Mouse (Mus musculus) embryonic facial prominence, embryonic 11.5 days (tissue): Measurements from ENCODE around the gene Tle1. TPM values are rescaled to one million over a fixed set of nuclear protein-coding genes. Genes with fewer than 3 reads are reported as not detected.

Experiments used
- ATAC-seq: fragments of 200-750 bp; cut with Nextera tagmentation; replicated peaks from 2 replicates; pipeline ENCODE4 v1.8.0; 2017; ENCODE audit warnings: low read depth; ENCODE audit not compliant: insufficient number of reproducible peaks, low FRiP score, low TSS enrichment
- DNase-seq: peaks from one replicate; pipeline ENCODE4 v3.0.0-alpha.2; 2015; ENCODE audit warnings: low spot score
- H3K27ac ChIP-seq: fragments of 300-500 bp; sonication (generic); replicated peaks from 2 replicates; pipeline ENCODE4 v1.5.1; 2014; ENCODE audit warnings: mild to moderate bottlenecking, low read depth, low read length, control low read depth
- H3K27me3 ChIP-seq: fragments of 300-500 bp; sonication (generic); 2 replicates; pipeline ENCODE4 v1.6.1; 2014; ENCODE audit warnings: mild to moderate bottlenecking, low read length, moderate library complexity, mixed read lengths; ENCODE audit not compliant: control insufficient read depth, insufficient read depth
- H3K36me3 ChIP-seq: fragments of 300-500 bp; sonication (generic); replicated peaks from 2 replicates; pipeline ENCODE4 v1.6.1; 2014; ENCODE audit warnings: low read depth, mild to moderate bottlenecking, low read length, moderate library complexity, mixed read lengths; ENCODE audit not compliant: control insufficient read depth, insufficient read depth
- H3K4me1 ChIP-seq: fragments of 300-500 bp; sonication (generic); 2 replicates; pipeline ENCODE4 v1.6.1; 2014; ENCODE audit warnings: low read length, mixed read lengths; ENCODE audit not compliant: control insufficient read depth, insufficient read depth
- H3K4me2 ChIP-seq: fragments of 300-500 bp; sonication (generic); 2 replicates; pipeline ENCODE4 v1.6.1; 2014; ENCODE audit warnings: low read depth, mild to moderate bottlenecking, control low read depth, low read length, moderate library complexity
- H3K4me3 ChIP-seq: fragments of 300-500 bp; sonication (generic); 2 replicates; pipeline ENCODE4 v1.5.1; 2014; ENCODE audit warnings: low read depth, low read length, control low read depth
- H3K9ac ChIP-seq: fragments of 300-500 bp; sonication (generic); replicated peaks from 2 replicates; pipeline ENCODE4 v1.6.1; 2014; ENCODE audit warnings: mild to moderate bottlenecking, control low read depth, low read length
- H3K9me3 ChIP-seq: fragments of 300-500 bp; sonication (generic); replicated peaks from 2 replicates; pipeline ENCODE4 v1.6.1; 2016; ENCODE audit warnings: mild to moderate bottlenecking, low read length, inconsistent platforms, mixed read lengths; ENCODE audit not compliant: control insufficient read depth
- WGBS: fragments of 180-500 bp; shearing (Covaris S2); extraction: QIAGEN DNeasy Blood & Tissue Kit; methylation state at CpG from one replicate; pipeline ENCODE4 v1.1.7; 2014; 5-methylcytosine and 5-hydroxymethylcytosine counted together
- polyA plus RNA-seq: library from polyadenylated mRNA; unstranded; fragments of >200 nt; fragmentation: Nextera tagmentation; extraction: Ambion mirVana; gene quantifications from 2 replicates; pipeline ENCODE4 v1.2.1, GENCODE M21; 2014

Gene Tle1
- polyA plus RNA-seq, 1 experiment from 2014 or later: 40.1 TPM

- Histone ChIP-seq H3K27ac (peak overlapping the region; percentile 95), H3K4me1 (no peaks in the 10 kb centered on the region)
- no peak for ATAC-seq
Measured at GRCm38 (mm10) chr4:72199571-72200558, 854 bp downstream of the Tle1 start.

GRCm38 (mm10) chr4:72198877-72199411 is 1.8 kb downstream of the Tle1 start:
- peak overlapping the region; percentile 95; the same call in 1 of the 2 replicates for H3K27ac ChIP-seq
- peaks cover 3% of the 10 kb centered on the region; the same call in 1 of the 2 replicates for H3K4me1 ChIP-seq
- H3K9ac ChIP-seq: peak overlapping the region; percentile 93
- DNase-seq (peak; percentile 87), ATAC-seq (peak; percentile 27)
- no peaks in the 10 kb centered on the region for H3K36me3 ChIP-seq
- H3K4me3 ChIP-seq: peak overlapping the region; percentile 97
- peak overlapping the region; percentile 62 for H3K4me2 ChIP-seq
- no peaks in the 10 kb centered on the region for H3K27me3 ChIP-seq
- under 1% methylated on average over 22 of the region's 22 CpGs for WGBS
- no peaks in the 10 kb centered on the region for H3K9me3 ChIP-seq

More at GRCm38 (mm10) chr4:72199571-72200558, 854 bp downstream of the Tle1 start:
- Histone ChIP-seq H3K27me3 (no peaks in the 10 kb centered on the region), H3K9ac (peak overlapping the region; percentile 93), H3K36me3 (no peaks in the 10 kb centered on the region), H3K9me3 (no peaks in the 10 kb centered on the region), H3K4me3 (peak overlapping the region; percentile 97), H3K4me2 (peak overlapping the region; percentile 62)
- WGBS: under 1% methylated on average over 97 of the region's 103 CpGs
- DNase-seq: peak; percentile 55

GRCm38 (mm10) chr4:72197888-72198605 is 2.7 kb downstream of the Tle1 start:
- no peak overlapping the region for H3K27ac ChIP-seq
- ATAC-seq: no peak
- peaks cover 3% of the 10 kb centered on the region; the same call in 1 of the 2 replicates for H3K4me1 ChIP-seq
- no peaks in the 10 kb centered on the region for H3K27me3 ChIP-seq
- peak overlapping the region; percentile 93 for H3K9ac ChIP-seq
- peak; percentile 19 for DNase-seq
- WGBS: 16% methylated on average over 7 of the region's 7 CpGs
- no peaks in the 10 kb centered on the region for H3K9me3 ChIP-seq
- peak overlapping the region; percentile 97 for H3K4me3 ChIP-seq
- no peaks in the 10 kb centered on the region for H3K36me3 ChIP-seq
- H3K4me2 ChIP-seq: peak overlapping the region; percentile 62

- Histone ChIP-seq H3K9me3 (no peaks in the 10 kb centered on the region), H3K36me3 (peaks cover 5% of the 10 kb centered on the region), H3K4me1 (peaks cover 3% of the 10 kb centered on the region; the same call in 1 of the 2 replicates), H3K9ac (no peak overlapping the region), H3K4me2 (no peak overlapping the region), H3K27me3 (no peaks in the 10 kb centered on the region), H3K27ac (no peak overlapping the region), H3K4me3 (0 out of 2 replicates have a peak overlapping the region, but pooled peaks have one; percentile 6)
- no peak for ATAC-seq
- peak; percentile 40 for DNase-seq
- 44% methylated on average over 6 of the region's 6 CpGs for WGBS
Measured at GRCm38 (mm10) chr4:72195116-72195835, 5.4 kb downstream of the Tle1 start.

GRCm38 (mm10) chr4:72193276-72193675 is 7.4 kb downstream of the Tle1 start:
- Histone ChIP-seq H3K27me3 (no peaks in the 10 kb centered on the region), H3K27ac (no peak overlapping the region), H3K9me3 (no peaks in the 10 kb centered on the region), H3K9ac (no peak overlapping the region), H3K4me3 (no peak overlapping the region), H3K4me2 (no peak overlapping the region), H3K36me3 (peaks cover 5% of the 10 kb centered on the region), H3K4me1 (peaks cover 3% of the 10 kb centered on the region; the same call in 1 of the 2 replicates)
- ATAC-seq: no peak
- 77% methylated on average over 1 of the region's 1 CpGs for WGBS
- DNase-seq: no peak

- Histone ChIP-seq H3K4me3 (no peak overlapping the region), H3K9me3 (no peaks in the 10 kb centered on the region), H3K4me1 (no peaks in the 10 kb centered on the region; the same call in 1 of the 2 replicates), H3K27me3 (no peaks in the 10 kb centered on the region), H3K27ac (no peak overlapping the region), H3K36me3 (no peaks in the 10 kb centered on the region), H3K4me2 (no peak overlapping the region), H3K9ac (no peak overlapping the region)
- peak; percentile 35 for DNase-seq
- ATAC-seq: no peak
- 43% methylated on average over 5 of the region's 5 CpGs for WGBS
Measured at GRCm38 (mm10) chr4:72184476-72184875, 16.2 kb downstream of the Tle1 start.

- DNase-seq (no peak), ATAC-seq (0 out of 2 replicates have a peak, but pooled peaks have one; percentile 56)
- H3K9me3 ChIP-seq: no peaks in the 10 kb centered on the region
- no peaks in the 10 kb centered on the region; the same call in 1 of the 2 replicates for H3K4me1 ChIP-seq
- H3K4me2 ChIP-seq: no peak overlapping the region
- no peaks in the 10 kb centered on the region for H3K27me3 ChIP-seq
- no peak overlapping the region for H3K4me3 ChIP-seq
- H3K9ac ChIP-seq: no peak overlapping the region
- H3K36me3 ChIP-seq: no peaks in the 10 kb centered on the region
- no peak overlapping the region for H3K27ac ChIP-seq
Measured at GRCm38 (mm10) chr4:72182343-72182988, 18.3 kb downstream of the Tle1 start.
